Mouse (Mus musculus) adrenal gland, adult (tissue): ENCODE data around the gene Tmcc3.
"Not testable (repeated sequence)": the region's sequence is repeated elsewhere in the genome, so short reads cannot be mapped to it uniquely, and the experiment has no call there.

Experiments used
- DNase-seq, 2 experiments: peaks; one replicate each; pipeline ENCODE4 v3.0.0; 2022 to 2023; ENCODE audit warnings: low spot score in 1 of 2; ENCODE audit not compliant: inconsistent age in 2 of 2

The Tmcc3 gene

DNA sequence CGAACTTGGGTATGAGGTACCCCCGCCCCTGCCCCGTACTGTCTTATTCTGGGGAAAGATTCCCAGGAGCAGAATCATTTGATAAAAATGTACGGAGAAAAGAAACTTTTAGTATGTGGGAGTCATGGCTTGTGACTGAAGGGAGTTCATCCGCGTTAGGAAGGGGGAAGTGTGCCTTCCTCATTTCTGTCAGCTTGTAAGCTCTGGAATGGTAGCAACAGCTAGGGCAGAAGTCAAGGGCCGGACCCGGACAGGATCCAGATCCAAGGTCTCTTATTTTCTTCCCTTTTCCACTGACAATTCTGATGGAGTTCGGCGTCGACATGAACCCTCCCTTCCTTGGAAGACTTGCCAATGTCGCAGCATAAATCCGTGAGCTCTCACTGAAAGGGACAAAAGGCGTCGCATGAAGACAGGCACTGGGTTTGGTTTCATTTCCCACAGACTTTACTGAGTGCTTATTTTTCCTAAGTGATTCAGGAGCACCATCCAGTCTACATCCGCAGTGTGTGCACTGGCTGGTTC lies 193.6 kb downstream of the Tmcc3 start:
- no peak for DNase-seq

GRCm38 (mm10) chr10:94508863-94509262 lies 197.1 kb downstream of the Tmcc3 start:
- no peak for DNase-seq

DNA sequence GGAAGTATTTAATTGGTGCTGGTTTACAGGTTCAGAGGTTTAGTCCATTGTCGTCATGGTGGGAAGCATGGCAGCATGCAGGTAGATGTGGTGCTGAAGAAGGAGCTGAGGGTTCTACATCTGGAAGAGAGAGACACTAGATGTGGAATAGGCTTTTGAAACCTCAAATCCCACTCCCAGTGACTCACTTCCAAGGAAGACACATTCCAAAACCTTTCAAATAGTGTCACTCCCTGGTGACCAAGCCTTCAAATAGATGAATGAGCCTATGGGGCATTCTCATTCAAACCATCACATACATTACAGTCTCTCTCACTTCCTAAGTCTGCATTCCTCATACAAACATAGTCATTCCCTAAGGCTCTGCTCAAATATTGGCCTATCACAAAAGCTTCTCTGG lies 201.0 kb downstream of the Tmcc3 start:
- DNase-seq = no peak

GRCm38 (mm10) chr10:94514091-94514505 lies 202.3 kb downstream of the Tmcc3 start:
- DNase-seq = no peak

GRCm38 (mm10) chr10:94514506-94515178 lies 202.9 kb downstream of the Tmcc3 start:
- DNase-seq = peak; percentile 77 to 90

- DNase-seq = peak; percentile 64 to 88
Observed at GRCm38 (mm10) chr10:94515179-94515545, 203.4 kb downstream of the Tmcc3 start.

DNA sequence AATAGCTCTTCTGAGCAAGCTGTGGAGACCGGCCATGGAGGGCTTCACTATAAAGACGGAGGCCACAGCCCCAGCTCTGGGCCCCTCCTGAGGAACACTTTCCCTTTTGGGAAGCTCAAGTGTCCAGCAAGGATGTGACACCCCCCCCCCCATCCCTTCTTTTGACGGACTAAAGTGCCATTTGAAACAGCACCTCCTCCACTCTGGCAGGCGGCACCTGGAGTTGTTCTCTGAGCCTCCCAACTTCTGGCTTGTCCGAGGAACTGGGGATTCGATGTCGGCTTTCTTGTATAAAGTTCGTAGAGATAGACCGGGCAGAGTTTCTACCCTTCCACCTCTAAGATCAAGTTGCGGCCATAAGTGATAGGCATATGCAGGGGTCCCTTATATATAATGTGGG lies 203.8 kb downstream of the Tmcc3 start:
- DNase-seq = no peak

GRCm38 (mm10) chr10:94519887-94520286 lies 208.1 kb downstream of the Tmcc3 start:
- DNase-seq = no peak

- DNase-seq = no peak
Observed at GRCm38 (mm10) chr10:94520306-94521106, 208.8 kb downstream of the Tmcc3 start.

GRCm38 (mm10) chr10:94521107-94521401 lies 209.3 kb downstream of the Tmcc3 start:
- no peak for DNase-seq

GRCm38 (mm10) chr10:94521776-94522175 lies 210.0 kb downstream of the Tmcc3 start:
- no peak for DNase-seq

DNA sequence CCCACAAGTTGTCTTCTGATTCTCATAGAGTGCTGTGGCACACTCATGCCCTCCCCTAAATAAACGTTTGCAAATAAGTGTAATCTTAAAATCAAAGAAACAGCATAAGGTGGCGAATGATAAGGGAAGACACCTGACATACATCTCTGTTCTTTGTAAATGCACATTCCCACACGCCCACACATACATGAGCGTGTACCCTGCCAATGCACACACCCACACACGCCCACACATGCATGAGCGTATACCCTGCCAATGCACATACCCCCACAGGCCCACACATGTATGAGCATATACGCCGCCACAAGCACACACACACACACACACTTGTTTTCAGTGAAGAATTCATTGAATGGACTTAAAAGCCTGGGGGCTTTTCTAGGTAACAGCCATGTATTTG lies 211.5 kb downstream of the Tmcc3 start:
- DNase-seq = no peak

- DNase-seq = peak; percentile 58 to 78
Observed at GRCm38 (mm10) chr10:94523711-94524156, 212.0 kb downstream of the Tmcc3 start.

DNA sequence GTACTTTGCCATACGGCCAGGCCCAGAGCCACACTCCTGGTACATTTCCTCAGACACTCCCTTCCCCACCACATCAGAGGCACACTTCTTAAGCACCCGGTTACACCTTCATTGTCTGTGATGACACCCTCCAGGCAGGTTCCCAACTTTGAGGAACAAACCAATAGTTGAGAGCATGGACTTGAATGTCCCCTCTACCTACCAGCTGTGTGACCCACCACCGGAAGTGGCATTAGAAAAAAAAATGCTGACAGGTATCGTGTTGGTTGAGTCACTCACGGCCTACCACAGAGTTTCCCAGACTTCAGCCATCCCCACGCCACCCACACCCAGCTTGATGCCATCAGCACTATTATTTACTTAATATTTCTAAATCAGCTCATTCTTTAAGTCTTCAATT lies 213.2 kb downstream of the Tmcc3 start:
- DNase-seq = no peak

GRCm38 (mm10) chr10:94525784-94526183 lies 214.0 kb downstream of the Tmcc3 start:
- DNase-seq = no peak

GRCm38 (mm10) chr10:94526834-94527233 lies 215.1 kb downstream of the Tmcc3 start:
- no peak for DNase-seq

DNA sequence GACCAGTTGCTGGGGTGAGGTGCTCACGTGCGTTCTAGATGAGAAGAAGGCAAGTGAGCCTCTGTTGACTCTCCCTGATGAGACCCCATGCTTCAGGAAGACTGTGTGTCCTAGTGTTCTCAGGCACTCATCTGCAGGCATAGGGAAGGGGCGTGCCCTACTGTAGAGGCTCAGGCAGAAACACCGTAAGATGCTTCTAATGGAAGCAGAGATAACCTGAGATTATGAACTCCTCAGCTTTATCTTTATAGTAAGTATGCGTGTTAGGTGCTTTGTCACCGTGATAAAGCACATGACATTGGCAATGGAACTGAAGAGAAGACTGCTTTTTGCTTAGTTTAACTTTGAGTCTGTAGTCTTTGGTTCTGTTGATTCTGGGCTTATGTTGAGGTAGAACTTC lies 215.5 kb downstream of the Tmcc3 start:
- DNase-seq = no peak

DNA sequence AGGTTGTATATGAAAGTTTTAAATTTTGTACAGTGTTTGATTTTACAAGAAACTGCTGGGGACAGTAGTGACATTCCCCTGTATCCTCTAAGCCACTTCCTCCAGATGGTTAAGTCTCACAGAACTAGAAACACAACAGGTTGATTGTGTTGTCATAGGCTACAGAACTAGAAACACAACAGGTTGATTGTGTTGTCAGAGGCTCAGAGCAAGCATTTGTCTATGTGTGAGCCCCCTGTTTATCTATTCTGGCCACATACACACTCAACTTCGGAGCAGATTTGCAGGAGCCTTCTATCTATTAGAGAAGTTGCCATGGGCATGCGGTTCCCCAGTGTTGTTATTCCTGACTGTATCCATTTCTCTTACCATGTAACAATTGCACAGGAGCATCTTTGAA lies 218.3 kb downstream of the Tmcc3 start:
- no peak for DNase-seq

DNA sequence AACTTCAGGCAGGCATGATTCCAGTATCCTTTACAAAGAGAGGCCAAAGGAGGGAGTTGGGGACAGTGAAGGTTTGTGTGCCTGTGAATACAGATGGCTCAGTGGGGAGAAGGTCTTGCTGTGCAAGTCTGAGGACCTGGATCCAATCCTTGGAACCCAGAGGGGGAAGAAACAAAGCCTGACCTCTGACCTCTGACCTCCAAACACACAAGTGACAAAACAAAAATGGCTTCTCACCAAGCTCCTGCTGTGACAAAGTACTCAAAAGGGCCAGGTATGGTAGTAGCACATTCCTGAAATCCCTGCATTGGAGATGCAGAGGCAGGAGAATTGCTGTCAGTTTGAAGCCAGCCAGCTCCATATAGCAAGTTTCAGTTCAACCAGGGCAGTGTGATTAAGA lies 219.7 kb downstream of the Tmcc3 start:
- DNase-seq = no peak

DNA sequence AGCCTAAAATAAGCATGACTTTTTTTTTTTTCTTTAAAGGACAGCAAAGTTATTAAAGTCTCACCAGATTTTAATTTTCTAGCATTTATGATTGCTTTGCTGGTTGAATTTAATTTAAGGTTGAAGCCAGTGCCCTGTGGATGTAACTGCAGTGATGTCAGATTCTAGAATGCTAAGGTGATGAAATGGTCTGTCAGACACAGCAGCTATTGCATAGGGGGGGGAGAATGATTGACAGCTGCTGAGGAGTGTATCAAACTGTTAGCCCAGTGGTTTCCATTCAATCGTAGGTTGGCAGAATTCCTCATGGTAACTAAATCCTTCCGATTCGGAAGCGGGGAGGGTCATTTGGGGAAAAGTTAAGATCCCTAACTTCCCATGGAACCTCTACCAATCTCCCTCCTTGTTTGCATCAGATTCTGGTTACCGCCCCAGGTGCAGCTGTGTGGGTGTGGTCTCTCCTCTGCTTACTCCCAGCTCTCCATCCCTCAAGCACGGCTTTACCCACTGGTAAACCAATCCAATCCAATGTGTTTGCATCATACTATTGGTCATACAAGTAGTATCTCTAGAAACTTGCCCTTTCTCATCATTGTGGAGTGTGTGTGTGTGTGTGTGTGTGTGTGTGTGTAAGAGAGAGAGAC lies 221.5 kb downstream of the Tmcc3 start:
- DNase-seq = no peak

DNA sequence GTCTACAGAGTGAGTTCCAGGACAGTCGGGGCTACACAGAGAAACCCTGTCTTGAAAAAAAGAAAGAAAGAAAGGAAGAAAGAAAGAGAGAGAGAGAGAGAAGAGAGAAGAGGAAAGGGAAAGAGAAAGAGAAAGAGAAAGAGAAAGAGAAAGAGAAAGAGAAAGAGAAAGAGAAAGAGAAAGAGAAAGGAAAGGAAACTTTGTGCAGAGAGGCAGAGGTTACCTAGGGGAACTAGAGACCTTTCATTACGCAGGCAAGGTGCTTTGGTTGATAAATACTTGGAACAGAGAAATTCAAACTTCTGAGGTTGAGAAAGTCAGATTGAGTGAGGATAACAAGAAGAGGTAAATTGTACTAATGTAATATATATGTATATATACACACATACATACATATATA lies 226.9 kb downstream of the Tmcc3 start:
- not testable (repeated sequence) for DNase-seq

GRCm38 (mm10) chr10:94540241-94540640 lies 228.5 kb downstream of the Tmcc3 start:
- DNase-seq = no peak
